Mouse (Mus musculus) midbrain, embryonic 16.5 days (tissue): ENCODE measurements around the gene Lrig1. TPM values are rescaled to one million over a fixed set of nuclear protein-coding genes. Genes with fewer than 3 reads are reported as not detected.

Source experiments
- ATAC-seq: fragments of 200-750 bp; cut with Nextera tagmentation; 2 replicates; pipeline ENCODE4 v1.8.0; 2017; ENCODE audit warnings: moderate TSS enrichment
- H3K27ac ChIP-seq: fragments of 300-500 bp; sonication (generic); 2 replicates; pipeline ENCODE4 v1.5.1; 2014; ENCODE audit warnings: mild to moderate bottlenecking, low read length, mixed read lengths
- H3K27me3 ChIP-seq: fragments of 300-500 bp; sonication (generic); 2 replicates; pipeline ENCODE4 v1.6.1; 2014; ENCODE audit warnings: low read depth, low read length, mixed read lengths; ENCODE audit not compliant: control insufficient read depth, insufficient read depth
- H3K36me3 ChIP-seq: fragments of 300-500 bp; sonication (generic); 2 replicates; pipeline ENCODE4 v1.6.1; 2014; ENCODE audit warnings: mild to moderate bottlenecking, low read length, moderate library complexity, mixed read lengths; ENCODE audit not compliant: control insufficient read depth, insufficient read depth
- H3K4me1 ChIP-seq: fragments of 300-500 bp; sonication (generic); 2 replicates; pipeline ENCODE4 v1.6.1; 2014; ENCODE audit warnings: mild to moderate bottlenecking, low read length, mixed read lengths; ENCODE audit not compliant: control insufficient read depth, insufficient read depth
- H3K4me2 ChIP-seq: fragments of 300-500 bp; sonication (generic); 2 replicates; pipeline ENCODE4 v1.6.1; 2014; ENCODE audit warnings: mild to moderate bottlenecking, low read length, mixed read lengths
- H3K4me3 ChIP-seq: fragments of 300-500 bp; sonication (generic); 2 replicates; pipeline ENCODE4 v1.5.1; 2014; ENCODE audit warnings: low read depth, mild to moderate bottlenecking, low read length, moderate library complexity, mixed read lengths
- H3K9ac ChIP-seq: fragments of 300-500 bp; sonication (generic); 2 replicates; pipeline ENCODE4 v1.6.1; 2014; ENCODE audit warnings: low read depth, low read length, mixed read lengths
- H3K9me3 ChIP-seq: fragments of 300-500 bp; sonication (generic); replicated peaks from 2 replicates; pipeline ENCODE4 v1.6.1; 2014; ENCODE audit warnings: mild to moderate bottlenecking, low read length, mixed read lengths; ENCODE audit not compliant: control insufficient read depth, poor library complexity, severe bottlenecking
- WGBS: fragments of 180-500 bp; shearing (Covaris S2); extraction: QIAGEN DNeasy Blood & Tissue Kit; methylation state at CpG from one replicate; pipeline ENCODE4 v1.1.7; 2014; 5-methylcytosine and 5-hydroxymethylcytosine counted together
- polyA plus RNA-seq: library from polyadenylated mRNA; unstranded; fragments of >200 nt; fragmentation: Nextera tagmentation; extraction: Ambion mirVana; gene quantifications from 2 replicates; pipeline ENCODE4 v1.2.1, GENCODE M21; 2015

Gene Lrig1
- polyA plus RNA-seq, 1 experiment from 2014 or later, result 14.2 TPM

GRCm38 (mm10) chr6:94659886-94660333 lies 40.0 kb downstream of the Lrig1 start:
- Histone ChIP-seq H3K4me1 (peaks cover 16% of the 10 kb centered on the region), H3K27ac (no peak overlapping the region), H3K4me3 (no peak overlapping the region), H3K36me3 (no peaks in the 10 kb centered on the region), H3K9ac (no peak overlapping the region), H3K27me3 (no peaks in the 10 kb centered on the region), H3K9me3 (no peaks in the 10 kb centered on the region), H3K4me2 (no peak overlapping the region)
- ATAC-seq, result no peak
- 71% methylated on average over 4 of the region's 4 CpGs for WGBS

GRCm38 (mm10) chr6:94658136-94658480 lies 41.9 kb downstream of the Lrig1 start:
- H3K9ac ChIP-seq, result no peak overlapping the region
- no peak for ATAC-seq
- no peak overlapping the region for H3K27ac ChIP-seq
- 56% methylated on average over 6 of the region's 6 CpGs for WGBS
- H3K36me3 ChIP-seq, result no peaks in the 10 kb centered on the region
- no peaks in the 10 kb centered on the region for H3K9me3 ChIP-seq
- H3K4me1 ChIP-seq, result peaks cover 16% of the 10 kb centered on the region
- no peaks in the 10 kb centered on the region for H3K27me3 ChIP-seq
- H3K4me2 ChIP-seq, result no peak overlapping the region
- no peak overlapping the region for H3K4me3 ChIP-seq

DNA sequence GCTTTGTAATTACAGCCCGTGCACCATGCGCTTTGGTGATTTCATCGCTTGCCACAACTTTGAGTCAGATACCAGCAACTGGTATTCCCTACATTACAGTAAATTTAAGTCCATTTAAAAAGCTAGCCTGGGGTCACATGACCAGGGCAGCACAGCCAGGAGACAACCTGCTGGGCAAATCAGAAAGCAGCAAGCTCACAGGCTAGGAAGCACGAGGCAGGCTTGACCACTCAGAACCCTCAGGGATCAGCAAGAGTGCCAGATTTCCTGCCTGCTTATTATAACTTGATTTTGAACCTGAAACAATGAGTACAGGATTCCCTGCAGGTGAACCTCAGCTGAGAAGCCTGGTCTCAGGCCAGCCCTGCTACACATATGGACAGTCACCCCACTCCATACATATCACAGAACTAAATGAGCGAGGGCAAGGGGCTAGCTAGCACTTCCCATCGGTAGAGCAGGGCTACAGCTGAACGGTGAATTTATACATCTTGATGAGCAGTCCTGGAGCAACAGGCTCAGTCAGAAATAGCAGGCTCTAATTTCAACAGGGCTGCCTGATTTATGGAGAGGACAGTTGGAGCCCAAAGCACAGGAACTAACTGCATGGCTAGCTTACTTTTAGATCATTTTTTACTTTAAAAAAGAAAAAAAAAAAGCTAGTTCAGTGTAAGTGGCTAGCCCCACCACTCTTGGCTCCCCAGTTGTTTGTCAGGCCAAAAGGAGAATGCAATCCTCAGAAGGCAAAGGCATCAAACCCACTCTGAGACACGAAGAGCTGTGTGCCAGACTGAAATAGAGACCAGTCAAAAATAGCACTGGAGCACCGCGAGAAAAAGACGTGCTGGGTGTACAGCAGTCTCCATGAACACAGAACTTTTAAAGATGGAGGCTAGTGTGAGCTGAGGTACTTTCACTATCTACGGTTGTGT lies 42.5 kb downstream of the Lrig1 start:
- H3K36me3 ChIP-seq, result no peaks in the 10 kb centered on the region
- H3K4me1 ChIP-seq, result peaks cover 16% of the 10 kb centered on the region
- no peaks in the 10 kb centered on the region for H3K9me3 ChIP-seq
- H3K27ac ChIP-seq, result no peak overlapping the region
- WGBS, result 76% methylated on average over 12 of the region's 12 CpGs
- H3K9ac ChIP-seq, result no peak overlapping the region
- no peaks in the 10 kb centered on the region for H3K27me3 ChIP-seq
- no peak overlapping the region for H3K4me2 ChIP-seq
- H3K4me3 ChIP-seq, result no peak overlapping the region
- no peak for ATAC-seq

DNA sequence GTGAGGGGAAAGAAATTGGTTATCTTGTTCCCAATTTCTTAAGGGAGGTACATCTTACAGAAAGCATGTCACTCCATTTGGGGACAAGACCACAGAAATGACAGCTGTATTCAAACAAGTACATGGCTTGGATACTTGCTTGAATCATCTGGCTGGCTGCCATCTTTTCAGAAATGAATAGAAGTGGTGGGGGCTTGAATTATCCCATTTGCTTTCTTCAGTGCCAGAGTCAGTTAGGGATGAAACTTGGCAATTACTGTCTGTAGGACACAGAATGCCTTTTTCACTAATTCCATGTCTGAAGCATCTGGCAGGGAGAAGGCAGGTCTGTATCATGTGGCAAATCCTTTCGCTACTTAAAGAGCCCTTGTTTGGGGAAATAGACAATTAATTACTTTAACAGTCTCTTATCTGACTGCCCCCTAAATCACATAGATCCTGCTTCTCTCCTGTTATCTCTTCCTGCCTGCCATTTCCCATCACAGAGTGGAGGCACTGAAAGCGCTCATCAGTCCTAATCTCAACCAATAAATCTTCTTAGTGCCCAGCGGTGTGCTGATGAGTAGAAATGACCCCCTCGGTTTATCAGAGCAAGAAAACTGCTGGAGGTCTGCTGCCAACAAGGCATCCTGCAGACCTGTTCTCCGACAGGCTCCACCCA lies 44.0 kb downstream of the Lrig1 start:
- Histone ChIP-seq H3K9me3 (no peaks in the 10 kb centered on the region), H3K9ac (no peak overlapping the region), H3K27me3 (no peaks in the 10 kb centered on the region), H3K36me3 (no peaks in the 10 kb centered on the region), H3K4me2 (0 out of 2 replicates have a peak overlapping the region, but pooled peaks have one; percentile 15), H3K4me1 (peaks cover 16% of the 10 kb centered on the region), H3K27ac (no peak overlapping the region), H3K4me3 (no peak overlapping the region)
- WGBS, result 39% methylated on average over 5 of the region's 5 CpGs
- ATAC-seq, result peak; percentile 70; the same call in 1 of the 2 replicates

- Histone ChIP-seq H3K9me3 (no peaks in the 10 kb centered on the region), H3K9ac (no peak overlapping the region), H3K4me1 (peaks cover 24% of the 10 kb centered on the region), H3K36me3 (no peaks in the 10 kb centered on the region), H3K4me3 (no peak overlapping the region), H3K27me3 (no peaks in the 10 kb centered on the region), H3K4me2 (no peak overlapping the region), H3K27ac (no peak overlapping the region)
- ATAC-seq, result no peak
- WGBS, result 76% methylated on average over 10 of the region's 10 CpGs
These were observed 46.3 kb downstream of the Lrig1 start for GRCm38 (mm10) chr6:94653388-94654316.

GRCm38 (mm10) chr6:94652659-94653213 lies 47.2 kb downstream of the Lrig1 start:
- Histone ChIP-seq H3K9ac (no peak overlapping the region), H3K4me3 (no peak overlapping the region), H3K27ac (no peak overlapping the region), H3K4me2 (no peak overlapping the region), H3K36me3 (no peaks in the 10 kb centered on the region), H3K9me3 (no peaks in the 10 kb centered on the region), H3K27me3 (no peaks in the 10 kb centered on the region), H3K4me1 (peaks cover 33% of the 10 kb centered on the region)
- ATAC-seq, result no peak
- 65% methylated on average over 6 of the region's 6 CpGs for WGBS

DNA sequence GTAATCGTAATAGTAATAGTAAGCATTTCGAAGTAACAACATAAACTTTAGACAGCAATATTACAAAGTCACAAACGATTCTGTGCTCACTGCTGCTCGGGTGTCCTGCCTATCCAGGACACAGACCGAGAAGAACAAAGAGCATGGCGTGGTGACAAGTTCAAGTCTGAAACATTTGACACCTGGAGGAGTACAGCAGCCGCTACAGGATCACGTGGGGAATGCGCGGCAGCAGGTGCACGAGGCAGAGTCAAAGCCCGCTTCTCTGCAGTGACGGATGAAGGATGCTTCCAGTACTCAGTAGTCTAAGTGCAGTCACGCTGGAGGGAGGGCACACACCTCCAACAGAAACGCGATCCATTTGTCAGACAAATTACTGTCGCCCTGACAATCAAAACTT lies 48.4 kb downstream of the Lrig1 start:
- 79% methylated on average over 17 of the region's 17 CpGs for WGBS
- no peak for ATAC-seq
- H3K9ac ChIP-seq, result no peak overlapping the region
- no peak overlapping the region for H3K27ac ChIP-seq
- no peaks in the 10 kb centered on the region for H3K9me3 ChIP-seq
- no peaks in the 10 kb centered on the region for H3K36me3 ChIP-seq
- no peak overlapping the region for H3K4me2 ChIP-seq
- no peaks in the 10 kb centered on the region for H3K27me3 ChIP-seq
- H3K4me1 ChIP-seq, result peaks cover 38% of the 10 kb centered on the region
- H3K4me3 ChIP-seq, result no peak overlapping the region

DNA sequence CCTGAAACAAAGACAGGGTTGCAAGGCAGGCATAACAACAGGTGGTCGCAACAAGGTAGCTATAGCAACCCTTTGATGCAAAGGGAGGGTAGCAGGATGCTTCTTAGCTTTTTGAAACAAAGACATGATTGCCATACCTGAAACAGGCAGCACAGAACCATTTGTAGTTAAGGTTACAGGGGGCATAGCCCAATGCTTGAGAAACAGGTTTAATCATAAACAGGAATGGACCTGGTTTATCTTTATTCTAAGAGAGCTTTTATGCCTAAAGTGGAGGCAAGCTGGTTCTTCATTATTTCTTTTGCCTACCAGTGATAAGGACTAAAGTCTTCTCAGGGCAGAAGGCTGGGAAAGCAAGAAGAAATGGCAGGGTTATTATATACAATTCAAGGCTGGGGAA lies 50.3 kb downstream of the Lrig1 start:
- H3K9ac ChIP-seq, result no peak overlapping the region
- H3K9me3 ChIP-seq, result no peaks in the 10 kb centered on the region
- 79% methylated on average over 1 of the region's 1 CpGs for WGBS
- peaks cover 27% of the 10 kb centered on the region for H3K4me1 ChIP-seq
- no peak overlapping the region for H3K27ac ChIP-seq
- no peaks in the 10 kb centered on the region for H3K27me3 ChIP-seq
- H3K4me2 ChIP-seq, result no peak overlapping the region
- no peak overlapping the region for H3K4me3 ChIP-seq
- no peak for ATAC-seq
- H3K36me3 ChIP-seq, result no peaks in the 10 kb centered on the region
